Mouse (Mus musculus): ENCODE results near the gene Gipc3. TPM values are rescaled to one million over a fixed set of nuclear protein-coding genes. Genes with fewer than 3 reads are reported as not detected.
A peak's percentile ranks its signal among the peaks of the same experiment; 100 is the strongest.

Gene Gipc3
- not detected in 2 replicates for polyA plus RNA-seq (2014; fragmentation: Nextera tagmentation; extraction: Ambion mirVana)

DNA sequence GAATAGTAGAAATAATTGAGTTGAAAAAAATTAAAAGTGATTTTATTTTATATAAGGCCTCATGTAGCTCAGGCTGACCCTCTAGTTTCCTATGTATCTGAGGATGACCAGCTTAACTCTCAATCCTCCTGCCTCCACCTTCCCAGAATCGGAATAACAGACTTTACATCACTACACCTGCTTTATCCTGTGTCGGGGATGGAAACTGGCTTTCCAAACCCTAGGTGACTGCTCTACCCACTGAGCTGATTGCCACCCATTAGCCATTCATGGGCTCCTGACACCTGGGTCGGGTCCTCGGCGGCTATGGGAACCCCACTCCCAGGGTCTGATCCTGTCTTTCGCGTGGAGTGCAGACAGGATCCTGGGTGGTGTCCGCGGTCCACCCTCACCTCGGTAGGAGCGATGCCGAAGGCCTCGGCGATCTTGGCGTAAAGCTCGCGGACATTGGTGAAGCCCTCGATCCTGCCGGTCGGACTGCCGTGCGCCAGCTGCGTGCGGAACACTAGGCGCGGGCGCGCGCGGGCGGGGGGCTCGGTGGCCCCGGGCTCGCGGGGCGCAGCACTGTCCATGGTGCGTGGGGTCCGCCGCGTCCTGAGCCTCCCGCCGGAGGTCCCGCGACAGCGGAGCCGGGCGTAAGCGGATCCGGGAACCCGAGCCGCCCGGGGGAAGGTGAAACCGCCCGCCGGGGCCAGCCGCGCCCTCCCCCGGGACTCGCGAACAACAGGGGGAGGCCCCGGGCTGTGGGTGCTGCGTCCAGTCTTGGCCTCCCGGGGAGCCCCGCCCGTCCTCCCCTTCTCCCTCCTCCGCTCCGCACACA, at the start of gene Gipc3:
Gipc3 (minus strand) TSS at position 581 of the 820 bp plus-strand sequence.
- H3K4me3 ChIP-seq (replicated peaks; ENCODE audit: low read length), result peak within 1 kb of the TSS; percentile 36
- WGBS, result 5% methylated on average over 63 of the region's 67 CpGs
- no peaks in the 10 kb centered on the region for H3K36me3 ChIP-seq (replicated peaks; ENCODE audit: control insufficient read depth, insufficient read depth)
- DNase-seq (ENCODE audit: low spot score), result no peak
- peak within 1 kb of the TSS; percentile 51 for H3K9ac ChIP-seq
- peak within 1 kb of the TSS; percentile 70 for H3K4me2 ChIP-seq (replicated peaks)
- H3K4me1 ChIP-seq (replicated peaks; ENCODE audit: control insufficient read depth, insufficient read depth, low read length), result peaks cover 6% of the 10 kb centered on the region
- no peak for ATAC-seq (ENCODE audit: low FRiP score)
- H3K27me3 ChIP-seq (ENCODE audit: control insufficient read depth, insufficient read depth, low read length), result peaks cover 63% of the 10 kb centered on the region
- no peaks in the 10 kb centered on the region for H3K9me3 ChIP-seq (ENCODE audit: control insufficient read depth, low read length)
- no peak within 1 kb of the TSS for H3K27ac ChIP-seq

DNA sequence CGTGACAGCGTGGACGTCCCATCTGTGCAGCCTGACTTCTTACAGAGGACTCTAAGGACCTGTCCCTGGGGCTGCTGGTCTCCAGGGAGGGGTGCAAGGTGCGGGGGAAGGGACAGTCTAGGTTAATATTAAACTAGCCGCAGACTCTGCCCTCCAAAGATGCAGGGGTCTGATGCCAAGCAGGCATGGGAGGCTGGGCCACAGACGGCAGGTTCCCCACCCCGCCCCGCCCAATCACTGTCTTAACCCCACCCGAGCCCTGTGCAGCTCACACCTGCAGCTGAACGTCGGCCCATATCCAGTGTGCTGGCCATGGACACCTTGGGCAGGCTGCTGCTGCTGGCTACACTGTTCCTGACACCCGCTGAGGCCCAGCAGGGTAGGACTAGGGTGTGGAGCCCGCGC, 49.7 kb upstream of the Gipc3 start, which contains the start of gene Smim24:
Smim24 (plus strand) TSS at position 271 of the 405 bp plus-strand sequence.
- Histone ChIP-seq H3K36me3 (replicated peaks; ENCODE audit: control insufficient read depth, insufficient read depth) (peaks cover 24% of the 10 kb centered on the region), H3K9me3 (ENCODE audit: control insufficient read depth, low read length) (no peaks in the 10 kb centered on the region), H3K27ac (no peak within 1 kb of the TSS), H3K27me3 (ENCODE audit: control insufficient read depth, insufficient read depth, low read length) (no peaks in the 10 kb centered on the region), H3K9ac (peak within 1 kb of the TSS; percentile 12), H3K4me1 (replicated peaks; ENCODE audit: control insufficient read depth, insufficient read depth, low read length) (no peaks in the 10 kb centered on the region), H3K4me2 (replicated peaks) (peak within 1 kb of the TSS; percentile 24), H3K4me3 (replicated peaks; ENCODE audit: low read length) (no peak within 1 kb of the TSS)
- ATAC-seq (ENCODE audit: low FRiP score) (no peak), DNase-seq (ENCODE audit: low spot score) (no peak)
- WGBS, result 67% methylated on average over 14 of the region's 14 CpGs

DNA sequence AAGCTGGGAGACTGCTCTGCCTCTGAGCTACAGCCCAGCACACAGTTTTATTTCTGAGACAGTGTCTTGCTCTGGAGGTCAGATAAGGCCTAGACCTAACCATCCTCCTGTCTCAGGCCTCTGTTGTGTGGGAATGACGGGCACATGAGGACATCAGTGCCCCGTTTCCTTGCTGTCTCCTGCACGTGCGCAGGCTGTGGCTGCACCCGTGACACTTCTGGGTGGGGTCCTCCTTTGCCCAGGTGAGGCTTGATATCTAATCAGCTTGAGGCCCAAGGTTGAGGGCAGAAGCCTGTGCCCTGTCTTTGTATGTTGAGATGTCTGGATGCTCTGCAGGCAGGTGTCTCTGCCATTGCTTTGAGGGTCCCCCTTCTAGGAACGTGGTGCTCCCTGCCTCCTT, 49.2 kb upstream of the Gipc3 start:
- H3K4me2 ChIP-seq (replicated peaks), result no peak overlapping the region
- H3K4me1 ChIP-seq (replicated peaks; ENCODE audit: control insufficient read depth, insufficient read depth, low read length), result no peaks in the 10 kb centered on the region
- DNase-seq (ENCODE audit: low spot score) (no peak), ATAC-seq (ENCODE audit: low FRiP score) (no peak)
- no peak overlapping the region for H3K27ac ChIP-seq
- no peak overlapping the region for H3K4me3 ChIP-seq (replicated peaks; ENCODE audit: low read length)
- peaks cover 24% of the 10 kb centered on the region for H3K36me3 ChIP-seq (replicated peaks; ENCODE audit: control insufficient read depth, insufficient read depth)
- H3K27me3 ChIP-seq (ENCODE audit: control insufficient read depth, insufficient read depth, low read length), result no peaks in the 10 kb centered on the region
- no peaks in the 10 kb centered on the region for H3K9me3 ChIP-seq (ENCODE audit: control insufficient read depth, low read length)
- H3K9ac ChIP-seq, result no peak overlapping the region
- 88% methylated on average over 6 of the region's 6 CpGs for WGBS

DNA sequence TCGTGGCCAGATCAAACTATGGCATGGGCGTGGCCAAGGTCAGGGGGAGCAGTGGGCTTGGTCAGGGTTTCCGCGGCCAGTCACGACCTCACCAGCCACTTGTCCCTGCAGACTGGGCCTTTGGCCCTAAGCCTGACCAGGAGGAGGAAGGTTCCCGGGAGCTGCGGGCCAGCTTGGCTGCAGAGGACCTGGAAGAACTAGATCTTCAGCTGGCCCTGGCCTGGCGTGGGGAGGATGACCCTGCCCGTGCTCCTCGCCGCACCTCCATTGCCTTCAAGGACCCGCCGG, 47.6 kb upstream of the Gipc3 start:
- Histone ChIP-seq H3K36me3 (replicated peaks; ENCODE audit: control insufficient read depth, insufficient read depth) (peaks cover 35% of the 10 kb centered on the region), H3K9ac (no peak overlapping the region), H3K27me3 (ENCODE audit: control insufficient read depth, insufficient read depth, low read length) (no peaks in the 10 kb centered on the region), H3K4me1 (replicated peaks; ENCODE audit: control insufficient read depth, insufficient read depth, low read length) (0 out of 2 replicates have a peak, but pooled peaks cover 2% of the 10 kb centered on the region), H3K4me2 (replicated peaks) (no peak overlapping the region), H3K4me3 (replicated peaks; ENCODE audit: low read length) (no peak overlapping the region), H3K27ac (no peak overlapping the region), H3K9me3 (ENCODE audit: control insufficient read depth, low read length) (no peaks in the 10 kb centered on the region)
- no peak for ATAC-seq (ENCODE audit: low FRiP score)
- WGBS, result 94% methylated on average over 13 of the region's 13 CpGs
- DNase-seq (ENCODE audit: low spot score), result no peak

DNA sequence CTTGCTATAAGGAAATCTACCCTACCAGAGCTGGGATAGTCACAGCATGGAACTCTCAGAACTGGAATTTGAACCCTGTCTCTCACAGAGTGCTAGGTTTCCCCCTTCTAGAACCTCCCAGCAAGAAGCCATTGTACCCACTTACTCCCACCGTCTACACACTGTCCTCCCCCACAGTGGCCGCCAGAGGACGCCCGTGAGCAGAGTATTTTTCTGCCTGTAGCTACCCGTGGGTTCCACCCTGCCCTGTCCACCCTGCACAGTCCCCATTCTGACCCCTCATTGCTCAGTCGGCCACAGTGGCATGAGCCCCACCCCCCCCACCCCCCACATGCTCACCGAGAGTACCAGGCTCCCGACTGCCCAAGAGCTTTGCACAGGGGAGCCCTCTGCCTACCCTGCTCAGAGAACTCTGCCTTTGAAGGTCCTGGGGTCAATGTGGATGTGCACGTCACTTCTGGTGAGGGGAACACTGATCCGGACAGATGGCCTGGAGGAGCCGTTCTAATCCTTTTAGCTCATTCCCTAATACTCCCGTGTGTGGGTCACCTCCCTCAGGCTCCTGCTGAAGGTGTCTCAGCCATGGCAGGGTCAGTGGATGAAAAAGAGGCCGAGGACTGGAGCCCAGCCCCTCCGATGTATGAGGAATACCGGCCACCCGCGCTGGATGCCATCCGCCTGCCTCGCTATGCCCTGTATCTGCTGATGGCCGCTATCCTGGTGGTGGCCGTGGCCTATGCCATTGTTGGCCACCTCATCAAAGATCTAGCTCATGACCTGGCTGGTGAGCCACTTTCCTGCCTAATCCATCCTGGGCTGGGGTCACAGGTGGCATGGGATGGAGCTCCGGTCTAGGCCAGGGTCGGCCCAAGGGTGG, 47.0 kb upstream of the Gipc3 start:
- H3K9ac ChIP-seq, result no peak overlapping the region
- no peaks in the 10 kb centered on the region for H3K27me3 ChIP-seq (ENCODE audit: control insufficient read depth, insufficient read depth, low read length)
- WGBS, result 62% methylated on average over 23 of the region's 23 CpGs
- H3K4me1 ChIP-seq (replicated peaks; ENCODE audit: control insufficient read depth, insufficient read depth, low read length), result peaks cover 7% of the 10 kb centered on the region
- H3K4me2 ChIP-seq (replicated peaks), result no peak overlapping the region
- no peak overlapping the region for H3K27ac ChIP-seq
- peak; percentile 66 for DNase-seq (ENCODE audit: low spot score)
- H3K4me3 ChIP-seq (replicated peaks; ENCODE audit: low read length), result no peak overlapping the region
- H3K36me3 ChIP-seq (replicated peaks; ENCODE audit: control insufficient read depth, insufficient read depth), result peaks cover 35% of the 10 kb centered on the region
- no peaks in the 10 kb centered on the region for H3K9me3 ChIP-seq (ENCODE audit: control insufficient read depth, low read length)
- ATAC-seq (ENCODE audit: low FRiP score), result peak; percentile 50

DNA sequence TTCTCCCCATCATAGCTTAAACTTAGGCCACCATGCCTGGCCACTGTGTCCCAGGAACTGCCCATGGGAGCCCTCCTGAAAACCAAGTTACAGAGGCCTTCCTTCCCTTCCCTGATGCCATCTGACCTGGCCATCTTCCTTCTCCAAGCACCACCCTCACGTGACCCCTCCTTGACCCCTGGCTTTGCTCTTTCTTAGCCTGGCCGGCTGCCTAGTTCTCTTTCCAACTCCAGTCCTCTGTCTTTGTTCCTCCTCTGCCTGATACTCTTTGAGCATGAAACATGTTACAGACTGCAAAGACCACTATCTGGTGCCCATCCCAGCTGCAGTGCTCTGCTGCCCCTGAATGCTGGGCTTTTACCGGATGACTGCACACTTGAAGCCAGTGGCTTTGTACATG, 46.3 kb upstream of the Gipc3 start:
- no peaks in the 10 kb centered on the region for H3K9me3 ChIP-seq (ENCODE audit: control insufficient read depth, low read length)
- H3K4me2 ChIP-seq (replicated peaks), result no peak overlapping the region
- H3K27ac ChIP-seq, result no peak overlapping the region
- H3K9ac ChIP-seq, result no peak overlapping the region
- DNase-seq (ENCODE audit: low spot score), result no peak
- WGBS, result 31% methylated on average over 3 of the region's 3 CpGs
- peaks cover 35% of the 10 kb centered on the region for H3K36me3 ChIP-seq (replicated peaks; ENCODE audit: control insufficient read depth, insufficient read depth)
- ATAC-seq (ENCODE audit: low FRiP score), result no peak
- H3K27me3 ChIP-seq (ENCODE audit: control insufficient read depth, insufficient read depth, low read length), result no peaks in the 10 kb centered on the region
- H3K4me3 ChIP-seq (replicated peaks; ENCODE audit: low read length), result no peak overlapping the region
- peaks cover 10% of the 10 kb centered on the region for H3K4me1 ChIP-seq (replicated peaks; ENCODE audit: control insufficient read depth, insufficient read depth, low read length)

DNA sequence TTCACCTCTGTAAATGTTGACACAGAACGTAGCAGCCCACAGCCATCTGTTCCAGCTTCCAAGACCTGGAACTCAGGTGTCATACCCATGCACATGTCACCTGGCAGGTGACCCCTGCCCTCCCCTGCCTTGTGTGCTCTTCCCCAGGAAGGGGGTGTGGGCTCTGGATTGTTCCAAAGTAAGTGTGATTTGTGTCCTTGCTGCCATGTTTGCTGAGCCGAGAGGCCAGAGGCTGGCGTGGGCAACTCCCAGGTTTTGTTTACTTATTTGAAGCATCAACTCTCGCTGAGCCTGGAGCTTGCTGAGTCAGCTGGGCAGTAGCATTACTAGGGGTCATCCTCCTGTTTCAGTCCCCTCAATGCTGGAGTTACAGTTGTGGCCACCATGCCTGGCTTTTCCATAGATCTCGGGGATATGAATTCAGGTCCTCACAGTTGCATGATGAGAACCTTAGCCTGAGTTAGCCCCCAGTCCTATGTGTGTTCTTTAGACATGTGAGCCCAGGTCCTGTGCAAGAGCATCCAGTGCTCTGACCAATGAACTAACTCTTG, 45.5 kb upstream of the Gipc3 start, which contains the start of gene Gm48552:
Gm48552 (plus strand) TSS at position 501 of the 551 bp plus-strand sequence.
- no peak within 1 kb of the TSS for H3K27ac ChIP-seq
- H3K4me1 ChIP-seq (replicated peaks; ENCODE audit: control insufficient read depth, insufficient read depth, low read length), result peaks cover 10% of the 10 kb centered on the region
- H3K4me2 ChIP-seq (replicated peaks), result no peak within 1 kb of the TSS
- H3K36me3 ChIP-seq (replicated peaks; ENCODE audit: control insufficient read depth, insufficient read depth), result peaks cover 35% of the 10 kb centered on the region
- no peak within 1 kb of the TSS for H3K9ac ChIP-seq
- WGBS, result 85% methylated on average over 5 of the region's 5 CpGs
- no peak within 1 kb of the TSS for H3K4me3 ChIP-seq (replicated peaks; ENCODE audit: low read length)
- no peaks in the 10 kb centered on the region for H3K27me3 ChIP-seq (ENCODE audit: control insufficient read depth, insufficient read depth, low read length)
- no peaks in the 10 kb centered on the region for H3K9me3 ChIP-seq (ENCODE audit: control insufficient read depth, low read length)
- DNase-seq (ENCODE audit: low spot score) (no peak), ATAC-seq (ENCODE audit: low FRiP score) (no peak)

DNA sequence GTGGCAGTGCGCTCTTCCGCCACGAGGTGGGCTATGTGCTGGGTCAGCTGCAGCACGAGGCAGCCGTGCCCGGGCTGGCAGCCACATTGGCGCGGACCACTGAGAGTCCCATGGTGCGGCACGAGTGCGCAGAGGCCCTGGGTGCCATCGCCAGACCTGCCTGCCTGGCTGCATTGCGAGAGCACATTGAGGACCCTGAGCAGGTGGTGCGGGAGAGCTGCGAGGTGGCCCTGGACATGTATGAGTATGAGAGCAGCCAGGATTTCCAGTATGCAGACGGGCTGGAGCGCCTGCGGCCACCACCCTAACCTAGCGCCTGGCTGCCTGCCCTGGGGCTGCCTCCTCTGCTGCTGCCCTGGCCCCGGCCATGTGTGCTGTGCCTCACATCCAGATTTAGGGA, 44.6 kb upstream of the Gipc3 start:
- Histone ChIP-seq H3K4me1 (replicated peaks; ENCODE audit: control insufficient read depth, insufficient read depth, low read length) (peaks cover 10% of the 10 kb centered on the region), H3K4me3 (replicated peaks; ENCODE audit: low read length) (no peak overlapping the region), H3K9me3 (ENCODE audit: control insufficient read depth, low read length) (no peaks in the 10 kb centered on the region), H3K27me3 (ENCODE audit: control insufficient read depth, insufficient read depth, low read length) (no peaks in the 10 kb centered on the region), H3K4me2 (replicated peaks) (no peak overlapping the region), H3K27ac (no peak overlapping the region), H3K9ac (no peak overlapping the region), H3K36me3 (replicated peaks; ENCODE audit: control insufficient read depth, insufficient read depth) (peaks cover 35% of the 10 kb centered on the region)
- WGBS, result 95% methylated on average over 20 of the region's 20 CpGs
- ATAC-seq (ENCODE audit: low FRiP score), result no peak
- no peak for DNase-seq (ENCODE audit: low spot score)
